Mouse (Mus musculus): Measurements from ENCODE around the gene Crhr1. TPM values are rescaled to one million over a fixed set of nuclear protein-coding genes. Genes with fewer than 3 reads are reported as not detected.
"Not testable (repeated sequence)": the region's sequence is repeated elsewhere in the genome, so short reads cannot be mapped to it uniquely, and the experiment has no call there.

Crhr1 gene
- total RNA-seq, 4 experiments from 2014 or later: not detected

DNA sequence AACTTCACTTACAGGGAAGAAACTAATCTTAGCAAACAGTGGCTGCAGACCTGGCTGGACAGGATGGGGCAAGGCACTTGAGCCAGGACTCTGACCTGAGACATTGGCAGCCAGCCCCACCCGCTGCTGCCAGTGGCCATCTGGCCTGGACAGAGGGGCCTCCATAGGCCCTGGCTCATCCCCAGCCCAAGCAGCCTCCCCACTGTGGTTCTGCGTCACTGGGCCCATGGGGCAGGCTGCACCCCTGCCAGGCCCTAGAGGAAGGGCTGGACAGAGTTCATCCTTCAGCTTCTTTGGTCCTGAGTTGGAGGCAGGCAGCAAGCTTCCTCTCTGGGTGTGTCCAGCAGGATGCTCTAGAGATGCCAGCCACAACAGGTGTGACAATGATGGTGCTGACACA, 57.4 kb downstream of the Crhr1 start:
- DNase-seq (ENCODE audit: low spot score): no peak

DNA sequence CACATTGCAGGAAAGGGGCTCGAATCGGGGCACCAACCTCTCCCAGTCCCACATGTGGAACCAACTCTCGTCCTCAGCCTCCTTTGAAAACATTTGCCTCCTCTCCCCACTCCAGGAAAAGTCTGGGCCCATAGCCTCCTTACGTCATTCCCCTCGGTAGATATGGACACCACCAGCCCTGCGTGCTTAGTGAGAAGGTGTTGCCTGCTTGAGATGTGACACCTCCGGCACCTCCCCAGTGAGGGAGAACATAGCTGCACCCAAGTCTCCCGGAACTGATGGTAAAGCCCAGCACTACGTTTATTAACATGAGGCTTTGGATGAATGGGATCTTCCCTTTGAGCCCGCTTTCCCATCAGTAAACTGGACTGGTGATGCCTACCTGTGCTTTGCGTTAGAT, 62.7 kb downstream of the Crhr1 start:
- DNase-seq (ENCODE audit: low spot score): no peak

GRCm38 (mm10) chr11:104195791-104196190, 63.1 kb downstream of the Crhr1 start:
- DNase-seq (ENCODE audit: low spot score): peak; percentile 80

GRCm38 (mm10) chr11:104197861-104198260, 65.2 kb downstream of the Crhr1 start:
- DNase-seq (ENCODE audit: low spot score): no peak

- DNase-seq (ENCODE audit: low spot score): no peak
Observed at GRCm38 (mm10) chr11:104203271-104203670, 70.6 kb downstream of the Crhr1 start.

GRCm38 (mm10) chr11:104206573-104206972, 73.9 kb downstream of the Crhr1 start:
- no peak for DNase-seq (ENCODE audit: low spot score)

DNA sequence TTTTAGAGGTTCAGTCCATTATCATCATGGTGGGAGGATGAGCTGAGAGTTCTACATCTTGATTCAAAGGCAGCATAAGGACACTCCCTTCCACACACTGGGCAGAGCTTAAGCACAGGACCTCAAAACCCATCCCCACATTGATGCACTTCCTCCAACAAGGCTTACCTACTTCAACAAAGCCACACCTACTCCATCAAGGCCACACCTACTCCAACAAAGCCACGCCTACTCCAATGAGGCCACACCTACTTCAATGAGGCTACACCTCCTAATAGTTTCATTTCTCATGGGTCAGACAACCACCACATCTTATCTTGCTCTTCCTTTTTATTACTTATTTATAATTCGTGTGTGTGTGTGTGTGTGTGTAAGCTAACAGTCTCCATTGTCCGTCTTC, 76.4 kb downstream of the Crhr1 start:
- no peak for DNase-seq (ENCODE audit: low spot score)

- no peak for DNase-seq (ENCODE audit: low spot score)
Observed at GRCm38 (mm10) chr11:104211251-104211650, 78.6 kb downstream of the Crhr1 start.

- not testable (repeated sequence) for DNase-seq (ENCODE audit: low spot score)
Observed at GRCm38 (mm10) chr11:104214128-104214527, 81.5 kb downstream of the Crhr1 start.

- DNase-seq (ENCODE audit: low spot score): no peak
Observed at GRCm38 (mm10) chr11:104218075-104218474, 85.4 kb downstream of the Crhr1 start.

- no peak for DNase-seq (ENCODE audit: low spot score)
Observed at GRCm38 (mm10) chr11:104220291-104220690, 87.6 kb downstream of the Crhr1 start.

GRCm38 (mm10) chr11:104221751-104222150, 89.1 kb downstream of the Crhr1 start:
- DNase-seq (ENCODE audit: low spot score): no peak

DNA sequence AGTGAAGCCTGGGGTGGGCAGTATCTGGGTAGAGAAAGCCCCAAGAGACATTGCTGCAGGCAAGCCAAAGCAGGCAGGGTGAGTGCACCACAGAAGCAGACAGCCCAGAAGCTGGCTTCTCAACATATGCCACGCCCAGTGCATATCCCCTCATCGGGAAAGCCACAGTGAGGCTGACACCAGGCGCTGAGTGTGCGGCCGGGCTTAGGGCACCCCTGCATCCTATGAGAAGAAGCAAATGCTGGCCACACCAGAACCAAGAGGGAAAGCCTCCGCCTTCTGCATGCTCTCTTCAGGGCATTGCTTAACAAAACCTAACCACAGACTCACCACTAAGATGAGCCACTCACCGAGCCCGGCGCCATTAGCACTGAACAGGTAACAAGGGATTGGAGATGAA, 90.6 kb downstream of the Crhr1 start:
- no peak for DNase-seq (ENCODE audit: low spot score)

Other genes with a start within 250 kb of the Crhr1 start
- 10 to 100 TPM; 23.1 to 31.5 (median 27.0) TPM for gene Nsf, start 178.8 kb upstream of the Crhr1 start, total RNA-seq (2022)
- gene Arf2, start 166.1 kb upstream of the Crhr1 start, total RNA-seq (2022): 10 to 100 TPM; 24.4 to 30.3 (median 26.0) TPM
- gene Sppl2c, start 53.5 kb downstream of the Crhr1 start, total RNA-seq (2022): not detected
- gene Mapt, start 98.5 kb downstream of the Crhr1 start, total RNA-seq (2022): 100 to 1,000 TPM in 1 of 4 experiments, 10 to 100 TPM in 3; 85.8 to 115 (median 96.0) TPM

Data from heart, adult 8-10 months (tissue).